Mouse (Mus musculus) lung, adult 2 months (tissue): Measurements from ENCODE around the gene Lipc.

Source experiments
- CTCF ChIP-seq: fragments of 200-500 bp; IDR thresholded peaks from 2 replicates; pipeline ENCODE4 v1.5.1; 2011; ENCODE audit warnings: mild to moderate bottlenecking, low read length, control low read depth; ENCODE audit not compliant: insufficient read depth
- POLR2A ChIP-seq: fragments of 200-500 bp; IDR thresholded peaks from 2 replicates; pipeline ENCODE4 v1.6.1; 2011; ENCODE audit warnings: low read depth, mild to moderate bottlenecking, control low read depth, low read length, borderline replicate concordance; ENCODE audit errors: extremely low read depth

GRCm38 (mm10) chr9:70952126-70952525, at the start of gene Lipc:
- TF ChIP-seq CTCF (no peak), POLR2A (no peak)
